Mouse (Mus musculus) heart, postnatal 0 days (tissue): ENCODE data around the gene Zfp598. TPM values are rescaled to one million over a fixed set of nuclear protein-coding genes. Genes with fewer than 3 reads are reported as not detected.
A peak's percentile ranks its signal among the peaks of the same experiment; 100 is the strongest.

ENCODE experiments used
- ATAC-seq: fragments of 200-750 bp; cut with Nextera tagmentation; 2 replicates; pipeline ENCODE4 v1.8.0; 2017; ENCODE audit warnings: low read depth, moderate number of reproducible peaks, moderate library complexity; ENCODE audit not compliant: insufficient read depth
- DNase-seq: peaks from one replicate; pipeline ENCODE4 v3.0.0-alpha.2; 2016; ENCODE audit warnings: low spot score
- H3K27ac ChIP-seq: fragments of 300-500 bp; sonication (generic); 2 replicates; pipeline ENCODE4 v1.5.1; 2014; ENCODE audit warnings: low read depth, mild to moderate bottlenecking
- H3K27me3 ChIP-seq: fragments of 300-500 bp; sonication (generic); 2 replicates; pipeline ENCODE4 v1.6.1; 2014; ENCODE audit warnings: low read length, mixed read lengths; ENCODE audit not compliant: control insufficient read depth, insufficient read depth
- H3K36me3 ChIP-seq: fragments of 300-500 bp; sonication (generic); replicated peaks from 2 replicates; pipeline ENCODE4 v1.6.1; 2014; ENCODE audit warnings: low read length, mixed read lengths; ENCODE audit not compliant: control insufficient read depth, insufficient read depth
- H3K4me1 ChIP-seq: fragments of 300-500 bp; sonication (generic); 2 replicates; pipeline ENCODE4 v1.6.1; 2014; ENCODE audit warnings: antibody characterized with exemption; ENCODE audit not compliant: control insufficient read depth, insufficient read depth
- H3K4me2 ChIP-seq: fragments of 300-500 bp; sonication (generic); 2 replicates; pipeline ENCODE4 v1.6.1; 2014; ENCODE audit warnings: low read depth, mild to moderate bottlenecking, low read length, moderate library complexity
- H3K4me3 ChIP-seq: fragments of 300-500 bp; sonication (generic); 2 replicates; pipeline ENCODE4 v1.5.1; 2014; ENCODE audit warnings: low read depth, low read length
- H3K9ac ChIP-seq: fragments of 300-500 bp; sonication (generic); replicated peaks from 2 replicates; pipeline ENCODE4 v1.6.1; 2014; ENCODE audit warnings: low read depth, low read length, mixed read lengths
- H3K9me3 ChIP-seq: fragments of 300-500 bp; sonication (generic); replicated peaks from 2 replicates; pipeline ENCODE4 v1.6.1; 2016; ENCODE audit warnings: low read length; ENCODE audit not compliant: control insufficient read depth
- CTCF ChIP-seq: IDR thresholded peaks from 2 replicates; pipeline ENCODE4 v1.5.1; 2016; ENCODE audit warnings: antibody characterized with exemption, control low read depth, low read depth
- EP300 ChIP-seq: IDR thresholded peaks from 2 replicates; pipeline ENCODE4 v1.6.1; 2016; ENCODE audit warnings: antibody characterized with exemption, low read depth
- WGBS: fragments of 180-500 bp; shearing (Covaris S2); extraction: QIAGEN DNeasy Blood & Tissue Kit; methylation state at CpG from one replicate; pipeline ENCODE4 v1.1.7; 2014; 5-methylcytosine and 5-hydroxymethylcytosine counted together
- polyA plus RNA-seq: library from polyadenylated mRNA; unstranded; fragments of >200 nt; fragmentation: Nextera tagmentation; extraction: Ambion mirVana; gene quantifications from 2 replicates; pipeline ENCODE4 v1.2.1, GENCODE M21; 2015
- total RNA-seq: library from RNA; depleted of rRNA; stranded (reverse); fragments of >200 nt; gene quantifications from 2 replicates; pipeline ENCODE4 v1.2.3, GENCODE M21; 2014; ENCODE audit warnings: low replicate concordance

Zfp598 gene
- total and polyA plus RNA-seq, 2 experiments from 2014 or later = 7.8 to 25.4 TPM

- no peak overlapping the region for H3K9ac ChIP-seq
- TF ChIP-seq EP300 (no peak), CTCF (no peak)
- 70% methylated on average over 6 of the region's 6 CpGs for WGBS
- no peaks in the 10 kb centered on the region for H3K27me3 ChIP-seq
- H3K27ac ChIP-seq = 0 out of 2 replicates have a peak overlapping the region, but pooled peaks have one; percentile 91
- no peak for DNase-seq
- H3K4me3 ChIP-seq = peak overlapping the region; percentile 34
- no peaks in the 10 kb centered on the region for H3K9me3 ChIP-seq
- ATAC-seq = no peak
- peak overlapping the region; percentile 56 for H3K4me2 ChIP-seq
- 0 out of 2 replicates have a peak, but pooled peaks cover 9% of the 10 kb centered on the region for H3K4me1 ChIP-seq
- H3K36me3 ChIP-seq = peaks cover 28% of the 10 kb centered on the region
Observed at GRCm38 (mm10) chr17:24642791-24643343, 26.6 kb upstream of the Zfp598 start.

GRCm38 (mm10) chr17:24644030-24644715 is 25.3 kb upstream of the Zfp598 start:
- peak overlapping the region; percentile 51 for H3K9ac ChIP-seq
- H3K27me3 ChIP-seq = peaks cover 7% of the 10 kb centered on the region; the same call in 1 of the 2 replicates
- DNase-seq (no peak), ATAC-seq (peak; percentile 21; the same call in 1 of the 2 replicates)
- peaks cover 19% of the 10 kb centered on the region for H3K36me3 ChIP-seq
- no peaks in the 10 kb centered on the region for H3K9me3 ChIP-seq
- H3K4me1 ChIP-seq = 0 out of 2 replicates have a peak, but pooled peaks cover 9% of the 10 kb centered on the region
- H3K27ac ChIP-seq = peak overlapping the region; percentile 91
- TF ChIP-seq EP300 = no peak
- no peak for TF ChIP-seq CTCF
- WGBS = 23% methylated on average over 7 of the region's 7 CpGs
- peak overlapping the region; percentile 56 for H3K4me2 ChIP-seq
- peak overlapping the region; percentile 34 for H3K4me3 ChIP-seq

GRCm38 (mm10) chr17:24644875-24645721 is 24.4 kb upstream of the Zfp598 start:
- H3K9me3 ChIP-seq = no peaks in the 10 kb centered on the region
- peaks cover 9% of the 10 kb centered on the region; the same call in 1 of the 2 replicates for H3K4me1 ChIP-seq
- DNase-seq (no peak), ATAC-seq (peak; percentile 64)
- peaks cover 7% of the 10 kb centered on the region; the same call in 1 of the 2 replicates for H3K27me3 ChIP-seq
- WGBS = 61% methylated on average over 9 of the region's 9 CpGs
- peaks cover 10% of the 10 kb centered on the region for H3K36me3 ChIP-seq
- TF ChIP-seq CTCF (no peak), EP300 (peak; percentile 85)
- peak overlapping the region; percentile 34 for H3K4me3 ChIP-seq
- peak overlapping the region; percentile 51 for H3K9ac ChIP-seq
- H3K4me2 ChIP-seq = peak overlapping the region; percentile 56
- peak overlapping the region; percentile 91 for H3K27ac ChIP-seq

GRCm38 (mm10) chr17:24645916-24646315 is 23.6 kb upstream of the Zfp598 start:
- ATAC-seq = no peak
- Histone ChIP-seq H3K27me3 (peaks cover 7% of the 10 kb centered on the region; the same call in 1 of the 2 replicates), H3K4me1 (peaks cover 13% of the 10 kb centered on the region; the same call in 1 of the 2 replicates), H3K9me3 (no peaks in the 10 kb centered on the region), H3K9ac (0 out of 2 replicates have a peak overlapping the region, but pooled peaks have one; percentile 26), H3K4me3 (no peak overlapping the region), H3K27ac (peak overlapping the region; percentile 91), H3K36me3 (peaks cover 2% of the 10 kb centered on the region; the same call in 1 of the 2 replicates), H3K4me2 (peak overlapping the region; percentile 23; the same call in 1 of the 2 replicates)
- no peak for DNase-seq
- WGBS = 63% methylated on average over 3 of the region's 3 CpGs
- TF ChIP-seq EP300 (no peak), CTCF (no peak)

- Histone ChIP-seq H3K4me2 (no peak overlapping the region), H3K9ac (no peak overlapping the region), H3K27me3 (peaks cover 7% of the 10 kb centered on the region; the same call in 1 of the 2 replicates), H3K36me3 (no peaks in the 10 kb centered on the region), H3K9me3 (no peaks in the 10 kb centered on the region), H3K4me1 (peaks cover 13% of the 10 kb centered on the region; the same call in 1 of the 2 replicates), H3K27ac (peak overlapping the region; percentile 91), H3K4me3 (no peak overlapping the region)
- DNase-seq (no peak), ATAC-seq (no peak)
- WGBS = 71% methylated on average over 4 of the region's 4 CpGs
- TF ChIP-seq EP300 (no peak), CTCF (no peak)
Observed at GRCm38 (mm10) chr17:24646381-24646780, 23.1 kb upstream of the Zfp598 start.
